Mouse (Mus musculus) liver, adult 2 months (tissue): Measurements from ENCODE around the gene Kctd17.

Experiments used
- CTCF ChIP-seq: fragments of 200-500 bp; IDR thresholded peaks from 2 replicates; pipeline ENCODE4 v1.5.1; 2011; ENCODE audit warnings: low read depth, low read length, control low read depth
- POLR2A ChIP-seq: fragments of 200-500 bp; IDR thresholded peaks from 2 replicates; pipeline ENCODE4 v1.6.1; 2011; ENCODE audit warnings: low read length, control low read depth; ENCODE audit not compliant: insufficient read depth; ENCODE audit errors: extremely low read depth

- TF ChIP-seq CTCF (no peak), POLR2A (no peak)
Measured at GRCm38 (mm10) chr15:78449131-78449530, 20.8 kb downstream of the Kctd17 start.
